Mouse (Mus musculus) spleen, embryonic (tissue): ENCODE measurements around the gene Rpl19.

Source experiments
- CTCF ChIA-PET: fragments of 350-600 bp; sonication (Branson Sonifier 250); formaldehyde crosslinking; loops from one replicate; lab custom pipeline; 2022; lab: Charles Lee

Gene Rpl19

GRCm38 (mm10) chr11:97998074-97998793 is 28.3 kb upstream of the Rpl19 start:
- CTCF ChIA-PET: interaction anchor here (0.7 kb wide), 1 partner anchor 83 kb away, joined by 5 read pairs; no protein-coding TSS in a partner anchor

- CTCF ChIA-PET: interaction anchor here (0.7 kb wide), 1 partner anchor 82 kb away, joined by 5 read pairs; no protein-coding TSS in a partner anchor
Observed at GRCm38 (mm10) chr11:97998898-97999608, 27.5 kb upstream of the Rpl19 start.

- CTCF ChIA-PET: no interaction called here
Observed at GRCm38 (mm10) chr11:97999748-98000147, 26.8 kb upstream of the Rpl19 start.

- CTCF ChIA-PET: no interaction called here
Observed at GRCm38 (mm10) chr11:98000378-98001140, 26.0 kb upstream of the Rpl19 start.

GRCm38 (mm10) chr11:98001351-98001824 is 25.1 kb upstream of the Rpl19 start:
- CTCF ChIA-PET: no interaction called here

- CTCF ChIA-PET: interaction anchor here (0.8 to 1.1 kb wide), 2 partner anchors 15 to 193 kb away, joined by 3 read pairs; no protein-coding TSS in a partner anchor
Observed at GRCm38 (mm10) chr11:98001986-98002385, 24.5 kb upstream of the Rpl19 start.

- CTCF ChIA-PET: interaction anchor here (0.5 to 1.3 kb wide), 5 partner anchors 16 to 194 kb away, joined by 3 to 10 read pairs (median 3); partner anchors contain the start of gene Plxdc1
Observed at GRCm38 (mm10) chr11:98002627-98003026, 23.9 kb upstream of the Rpl19 start.

GRCm38 (mm10) chr11:98003171-98003671 is 23.3 kb upstream of the Rpl19 start:
- CTCF ChIA-PET: interaction anchor here (1.3 kb wide), 1 partner anchor 17 kb away, joined by 4 read pairs; the partner anchor contains the start of gene Plxdc1

- CTCF ChIA-PET: interaction anchor here (0.6 to 1.3 kb wide), 3 partner anchors 18 to 213 kb away, joined by 3 to 10 read pairs (median 4); partner anchors contain the start of gene Plxdc1
Observed at GRCm38 (mm10) chr11:98004161-98004560, 22.3 kb upstream of the Rpl19 start.

GRCm38 (mm10) chr11:98005076-98005475 is 21.4 kb upstream of the Rpl19 start:
- CTCF ChIA-PET: interaction anchor here (1.9 kb wide), 1 partner anchor 47 kb away, joined by 4 read pairs; no protein-coding TSS in a partner anchor

GRCm38 (mm10) chr11:98005686-98006085 is 20.8 kb upstream of the Rpl19 start:
- CTCF ChIA-PET: interaction anchor here (1.9 kb wide), 1 partner anchor 48 kb away, joined by 4 read pairs; no protein-coding TSS in a partner anchor

GRCm38 (mm10) chr11:98008087-98008486 is 18.4 kb upstream of the Rpl19 start:
- CTCF ChIA-PET: interaction anchor here (0.9 kb wide), 1 partner anchor 18 kb away, joined by 4 read pairs; the partner anchor contains the start of gene Rpl19

- CTCF ChIA-PET: interaction anchor here (1.1 kb wide), 1 partner anchor 11 kb away, joined by 5 read pairs; the partner anchor contains the start of gene Cacnb1
Observed at GRCm38 (mm10) chr11:98011716-98012115, 14.8 kb upstream of the Rpl19 start.

- CTCF ChIA-PET: interaction anchor here (0.5 kb wide), 1 partner anchor 573 kb away, joined by 4 read pairs; no protein-coding TSS in a partner anchor
Observed at GRCm38 (mm10) chr11:98012831-98013230, 13.7 kb upstream of the Rpl19 start.

GRCm38 (mm10) chr11:98016177-98016576 is 10.3 kb upstream of the Rpl19 start:
- CTCF ChIA-PET: no interaction called here

GRCm38 (mm10) chr11:98016824-98017223 is 9.7 kb upstream of the Rpl19 start:
- CTCF ChIA-PET: no interaction called here

- CTCF ChIA-PET: interaction anchor here (0.7 kb wide), 1 partner anchor 153 kb away, joined by 5 read pairs; no protein-coding TSS in a partner anchor
Observed at GRCm38 (mm10) chr11:98018222-98018621, 8.3 kb upstream of the Rpl19 start.

GRCm38 (mm10) chr11:98018858-98019641 is 7.5 kb upstream of the Rpl19 start:
- CTCF ChIA-PET: interaction anchor here (0.6 to 0.7 kb wide), 3 partner anchors 25 to 836 kb away, joined by 4 to 5 read pairs (median 5); no protein-coding TSS in a partner anchor

- CTCF ChIA-PET: interaction anchor here (0.6 to 1.0 kb wide), 4 partner anchors 13 to 837 kb away, joined by 3 to 7 read pairs (median 4); no protein-coding TSS in a partner anchor
Observed at GRCm38 (mm10) chr11:98019883-98020610, 6.5 kb upstream of the Rpl19 start.
